In the genomic region with DNA sequence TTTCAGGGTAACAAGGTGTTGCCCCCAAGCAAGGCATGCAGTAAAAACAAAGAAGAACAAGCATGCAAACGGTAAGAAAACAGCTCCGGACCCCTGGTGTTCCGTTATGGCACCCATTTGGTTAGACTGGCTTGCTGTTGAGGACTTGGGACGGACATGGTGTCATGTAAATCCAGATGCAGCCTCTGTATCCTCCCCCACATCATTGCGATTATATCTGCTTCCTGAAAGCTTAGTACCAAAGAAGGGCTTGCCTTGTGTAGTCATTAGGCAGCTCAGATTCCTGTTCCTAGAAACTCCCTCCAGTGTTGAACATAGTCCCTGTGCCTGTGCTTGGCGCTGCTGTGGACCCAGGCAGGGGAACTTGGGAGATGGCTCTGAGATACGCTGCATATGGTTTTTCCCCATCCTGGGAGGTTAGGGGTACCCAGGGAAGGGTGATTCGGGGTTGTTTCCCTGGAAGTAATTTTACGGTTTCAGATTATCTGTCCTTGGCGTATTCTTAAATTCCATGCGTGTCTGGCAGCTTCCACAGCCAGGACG, we compare ENCODE assay signal across 23 mouse cellular contexts.
DNase-seq lines count a peak whose midpoint lies in the region; ATAC-seq and TF ChIP-seq lines count a peak whose summit lies in the region.
"Had no signal": no experiment of that assay in that cellular context is flagged by ENCODE, and none has a peak within 500 bp of the region (broad histone marks: within the 10 kb centered on the region; RNA-seq: fewer than 3 reads in every experiment).

No protein-coding gene starts in this region.

- no peaks in the 10 kb centered on the region for H3K9me3 ChIP-seq in heart, embryonic 10.5 days
- H3K9me3 ChIP-seq in hindbrain, embryonic 16.5 days (ENCODE audit: control insufficient read depth, low read length) = no peaks in the 10 kb centered on the region
- no peaks in the 10 kb centered on the region for H3K9me3 ChIP-seq in hindbrain, embryonic 10.5 days
- H3K9me3 ChIP-seq in neural tube, embryonic 15.5 days (replicated peaks) = no peaks in the 10 kb centered on the region
- H3K9me3 ChIP-seq: G1E; megakaryocyte, embryonic 14.5 days; stomach, embryonic 15.5 days had no signal

- H3K4me2 ChIP-seq in hindbrain, embryonic 16.5 days (ENCODE audit: low read length) = no peak overlapping the region
- no peak overlapping the region for H3K4me2 ChIP-seq in neural tube, embryonic 15.5 days
- H3K4me2 ChIP-seq: heart, embryonic 11.5 days; stomach, embryonic 15.5 days had no signal

- no peak for DNase-seq in heart, embryonic 10.5 days (ENCODE audit: low spot score)
- no peak for DNase-seq in heart, adult 9 months (ENCODE audit: low spot score in 2 of 2)
- no peak for DNase-seq in hindbrain, embryonic 10.5 days (ENCODE audit: low spot score)
- DNase-seq in neural tube, embryonic 10.5 days (ENCODE audit: extremely low spot score, low spot score) = no peak
- DNase-seq in right cerebral cortex, adult 18-20 months = no peak
- no peak for DNase-seq in cerebellum, adult 2 months
- DNase-seq: cerebellum, adult 8-10 months; gastrocnemius, postnatal 25 days; kidney, postnatal 36 days; layer of hippocampus, adult 9-11 months; lung, adult 2 months; midbrain, embryonic 14.5 days; thymus, adult 18-20 months; thymus, postnatal 4 days had no signal

- TF ChIP-seq CTCF in cerebellum, adult 2 months (IDR thresholded peaks at IDR 0.05; ENCODE audit: borderline replicate concordance, insufficient read depth, low read depth, low read length) = no peak

- peaks cover 75% of the 10 kb centered on the region for H3K36me3 ChIP-seq in heart, embryonic 10.5 days
- H3K36me3 ChIP-seq in hindbrain, embryonic 16.5 days (ENCODE audit: control insufficient read depth, insufficient read depth, low read length) = peaks cover 15% of the 10 kb centered on the region
- H3K36me3 ChIP-seq in hindbrain, embryonic 10.5 days = peaks cover 51% of the 10 kb centered on the region
- peaks cover 51% of the 10 kb centered on the region for H3K36me3 ChIP-seq in neural tube, embryonic 15.5 days

- no peak overlapping the region for H3K4me3 ChIP-seq in heart, embryonic 10.5 days
- H3K4me3 ChIP-seq in hindbrain, embryonic 16.5 days (ENCODE audit: low read length) = no peak overlapping the region
- no peak overlapping the region for H3K4me3 ChIP-seq in hindbrain, embryonic 10.5 days
- H3K4me3 ChIP-seq in neural tube, embryonic 15.5 days (replicated peaks) = no peak overlapping the region
- no peak overlapping the region for H3K4me3 ChIP-seq in cerebellum, adult 2 months (replicated peaks; ENCODE audit: insufficient read depth, low read depth, low read length)
- H3K4me3 ChIP-seq: megakaryocyte, embryonic 14.5 days; stomach, embryonic 15.5 days had no signal

- H3K9ac ChIP-seq in hindbrain, embryonic 16.5 days (ENCODE audit: low read depth, low read length) = no peak overlapping the region
- no peak overlapping the region for H3K9ac ChIP-seq in neural tube, embryonic 15.5 days (replicated peaks)
- H3K9ac ChIP-seq: stomach, embryonic 15.5 days had no signal

- no peaks in the 10 kb centered on the region for H3K27me3 ChIP-seq in heart, embryonic 10.5 days (ENCODE audit: insufficient read depth, poor library complexity, severe bottlenecking)
- H3K27me3 ChIP-seq in hindbrain, embryonic 16.5 days (replicated peaks; ENCODE audit: control insufficient read depth, insufficient read depth, low read length) = no peaks in the 10 kb centered on the region
- no peaks in the 10 kb centered on the region for H3K27me3 ChIP-seq in hindbrain, embryonic 10.5 days (ENCODE audit: insufficient read depth, poor library complexity, severe bottlenecking)
- H3K27me3 ChIP-seq in neural tube, embryonic 15.5 days (replicated peaks) = no peaks in the 10 kb centered on the region
- no peaks in the 10 kb centered on the region for H3K27me3 ChIP-seq in cerebellum, adult 2 months (ENCODE audit: control insufficient read depth, insufficient read depth, low read length)
- H3K27me3 ChIP-seq: stomach, embryonic 15.5 days had no signal

- 71% methylated on average over 12 of the region's 12 CpGs for WGBS in heart, embryonic 10.5 days
- WGBS in hindbrain, embryonic 16.5 days = 78% methylated on average over 12 of the region's 12 CpGs
- whole genome bisulfite sequencing in hindbrain, embryonic 10.5 days = 82% methylated on average over 12 of the region's 12 CpGs
- 63% methylated on average over 12 of the region's 12 CpGs for WGBS in neural tube, embryonic 15.5 days
- WGBS in cerebellum, adult 2 months = 92% methylated on average over 12 of the region's 12 CpGs

- H3K4me1 ChIP-seq in heart, embryonic 10.5 days = peaks cover 72% of the 10 kb centered on the region
- H3K4me1 ChIP-seq in hindbrain, embryonic 16.5 days (ENCODE audit: control insufficient read depth, insufficient read depth, low read depth, low read length) = no peaks in the 10 kb centered on the region
- H3K4me1 ChIP-seq in hindbrain, embryonic 10.5 days (replicated peaks) = no peaks in the 10 kb centered on the region
- peaks cover 6% of the 10 kb centered on the region; the same call in 1 of the 2 replicates for H3K4me1 ChIP-seq in neural tube, embryonic 15.5 days
- no peaks in the 10 kb centered on the region for H3K4me1 ChIP-seq in cerebellum, adult 2 months (ENCODE audit: control insufficient read depth, insufficient read depth, low read length)
- H3K4me1 ChIP-seq: megakaryocyte, embryonic 14.5 days; stomach, embryonic 15.5 days had no signal

- ATAC-seq in hindbrain, embryonic 16.5 days = 0 out of 2 replicates have a peak, but pooled peaks have one; percentile 24
- 0 out of 2 replicates have a peak, but pooled peaks have one; percentile 40 for ATAC-seq in neural tube, embryonic 15.5 days (ENCODE audit: low FRiP score)
- ATAC-seq: CD4-positive, CD25-positive, alpha-beta regulatory T cell, adult 4 months; forebrain, embryonic 16.5 days; intestine, postnatal 0 days had no signal

- no peak for TF ChIP-seq POLR2A in cerebellum, adult 2 months (IDR thresholded peaks at IDR 0.05; ENCODE audit: borderline replicate concordance, insufficient read depth, low read length)

- H3K27ac ChIP-seq in heart, embryonic 10.5 days = peak overlapping the region; percentile 56
- no peak overlapping the region for H3K27ac ChIP-seq in hindbrain, embryonic 16.5 days (ENCODE audit: low read depth, low read length)
- no peak overlapping the region for H3K27ac ChIP-seq in hindbrain, embryonic 10.5 days
- 0 out of 2 replicates have a peak overlapping the region, but pooled peaks have one; percentile 43 for H3K27ac ChIP-seq in neural tube, embryonic 15.5 days (replicated peaks)
- H3K27ac ChIP-seq in cerebellum, adult 2 months (ENCODE audit: insufficient read depth, low read length) = no peak overlapping the region
- H3K27ac ChIP-seq: stomach, embryonic 15.5 days had no signal

Comparison
In these comparisons a context has a peak if more than half of its experiments do, and no peak if none do; other contexts are left out.
1. H3K27ac ChIP-seq: peak in heart, embryonic 10.5 days (single experiment) and neural tube, embryonic 15.5 days (single experiment); none in hindbrain, embryonic 16.5 days (single experiment), hindbrain, embryonic 10.5 days (single experiment) and cerebellum, adult 2 months (single experiment).